Mouse (Mus musculus) hindbrain, embryonic 14.5 days (tissue): ENCODE data around the gene Ube2t. TPM values are rescaled to one million over a fixed set of nuclear protein-coding genes. Genes with fewer than 3 reads are reported as not detected.

ENCODE experiments used
- ATAC-seq: fragments of 200-750 bp; cut with Nextera tagmentation; 2 replicates; pipeline ENCODE4 v1.8.0; 2017; ENCODE audit warnings: moderate number of reproducible peaks, mild to moderate bottlenecking, moderate TSS enrichment, moderate library complexity; ENCODE audit not compliant: low FRiP score
- DNase-seq: peaks from one replicate; pipeline ENCODE4 v3.0.0-alpha.2; 2015; ENCODE audit warnings: low spot score
- H3K27ac ChIP-seq: fragments of 300-500 bp; sonication (generic); 2 replicates; pipeline ENCODE4 v1.5.1; 2014; ENCODE audit warnings: mild to moderate bottlenecking, moderate library complexity
- H3K27me3 ChIP-seq: fragments of 300-500 bp; sonication (generic); 2 replicates; pipeline ENCODE4 v1.6.1; 2014; ENCODE audit warnings: mild to moderate bottlenecking, low read length, mixed read lengths; ENCODE audit not compliant: control insufficient read depth, insufficient read depth
- H3K36me3 ChIP-seq: fragments of 300-500 bp; sonication (generic); replicated peaks from 2 replicates; pipeline ENCODE4 v1.6.1; 2014; ENCODE audit not compliant: control insufficient read depth, insufficient read depth
- H3K4me1 ChIP-seq: fragments of 300-500 bp; sonication (generic); replicated peaks from 2 replicates; pipeline ENCODE4 v1.6.1; 2014; ENCODE audit warnings: antibody characterized with exemption, low read length, mixed read lengths; ENCODE audit not compliant: control insufficient read depth, insufficient read depth
- H3K4me2 ChIP-seq: fragments of 300-500 bp; sonication (generic); replicated peaks from 2 replicates; pipeline ENCODE4 v1.6.1; 2014; ENCODE audit warnings: mild to moderate bottlenecking, moderate library complexity
- H3K4me3 ChIP-seq: fragments of 300-500 bp; sonication (generic); replicated peaks from 2 replicates; pipeline ENCODE4 v1.5.1; 2014; ENCODE audit warnings: mild to moderate bottlenecking, low read length
- H3K9ac ChIP-seq: fragments of 300-500 bp; sonication (generic); 2 replicates; pipeline ENCODE4 v1.6.1; 2014
- H3K9me3 ChIP-seq: fragments of 300-500 bp; sonication (generic); 2 replicates; pipeline ENCODE4 v1.6.1; 2016; ENCODE audit warnings: low read length; ENCODE audit not compliant: control insufficient read depth
- WGBS: fragments of 180-500 bp; shearing (Covaris S2); extraction: QIAGEN DNeasy Blood & Tissue Kit; methylation state at CpG from one replicate; pipeline ENCODE4 v1.1.7; 2014; 5-methylcytosine and 5-hydroxymethylcytosine counted together
- polyA plus RNA-seq: library from polyadenylated mRNA; unstranded; fragments of >200 nt; fragmentation: Nextera tagmentation; extraction: Ambion mirVana; gene quantifications from 2 replicates; pipeline ENCODE4 v1.2.1, GENCODE M21; 2014

Gene Ube2t
- polyA plus RNA-seq, 1 experiment from 2014 or later: 11.8 TPM

- Histone ChIP-seq H3K4me1 (no peaks in the 10 kb centered on the region; the same call in 1 of the 2 replicates), H3K36me3 (peaks cover 9% of the 10 kb centered on the region; the same call in 1 of the 2 replicates)
Measured at GRCm38 (mm10) chr1:134947590-134947989, 14.8 kb upstream of the Ube2t start.

GRCm38 (mm10) chr1:134949946-134950345, 12.4 kb upstream of the Ube2t start:
- H3K4me2 ChIP-seq: no peak overlapping the region
- H3K36me3 ChIP-seq: peaks cover 9% of the 10 kb centered on the region; the same call in 1 of the 2 replicates
- H3K27ac ChIP-seq: no peak overlapping the region
- H3K4me1 ChIP-seq: peaks cover 15% of the 10 kb centered on the region
- H3K9me3 ChIP-seq: no peaks in the 10 kb centered on the region
- 75% methylated on average over 3 of the region's 3 CpGs for WGBS
- DNase-seq (no peak), ATAC-seq (no peak)
- H3K9ac ChIP-seq: no peak overlapping the region
- no peak overlapping the region for H3K4me3 ChIP-seq
- no peaks in the 10 kb centered on the region for H3K27me3 ChIP-seq

More at GRCm38 (mm10) chr1:134947590-134947989, 14.8 kb upstream of the Ube2t start:
- WGBS: 79% methylated on average over 7 of the region's 7 CpGs
- no peak overlapping the region for H3K4me2 ChIP-seq
- no peak overlapping the region for H3K9ac ChIP-seq
- DNase-seq (no peak), ATAC-seq (no peak)
- no peaks in the 10 kb centered on the region for H3K9me3 ChIP-seq
- no peak overlapping the region for H3K27ac ChIP-seq
- no peak overlapping the region for H3K4me3 ChIP-seq
- no peaks in the 10 kb centered on the region for H3K27me3 ChIP-seq

GRCm38 (mm10) chr1:134955050-134955636, 7.2 kb upstream of the Ube2t start:
- peak overlapping the region; percentile 62 for H3K9ac ChIP-seq
- H3K4me2 ChIP-seq: peak overlapping the region; percentile 65
- H3K4me3 ChIP-seq: peak overlapping the region; percentile 55
- no peaks in the 10 kb centered on the region for H3K36me3 ChIP-seq
- no peaks in the 10 kb centered on the region for H3K9me3 ChIP-seq
- DNase-seq (no peak), ATAC-seq (no peak)
- H3K27ac ChIP-seq: peak overlapping the region; percentile 85
- peaks cover 18% of the 10 kb centered on the region for H3K4me1 ChIP-seq
- no peaks in the 10 kb centered on the region for H3K27me3 ChIP-seq
- 4% methylated on average over 16 of the region's 16 CpGs for WGBS

GRCm38 (mm10) chr1:134955637-134956176, 6.7 kb upstream of the Ube2t start, which contains the start of gene Ppp1r12b:
Gene Ppp1r12b, minus strand, starts transcription at chr1:134955942.
- DNase-seq (peak; percentile 96), ATAC-seq (peak; percentile 99)
- Histone ChIP-seq H3K4me1 (peaks cover 18% of the 10 kb centered on the region), H3K27ac (peak within 1 kb of the TSS; percentile 85), H3K9me3 (no peaks in the 10 kb centered on the region), H3K9ac (peak within 1 kb of the TSS; percentile 62), H3K4me3 (peak within 1 kb of the TSS; percentile 55), H3K27me3 (no peaks in the 10 kb centered on the region), H3K4me2 (peak within 1 kb of the TSS; percentile 65), H3K36me3 (no peaks in the 10 kb centered on the region)
- under 1% methylated on average over 39 of the region's 39 CpGs for WGBS

- WGBS: 65% methylated on average over 7 of the region's 7 CpGs
Measured at GRCm38 (mm10) chr1:134960634-134961033, 1.7 kb upstream of the Ube2t start.

GRCm38 (mm10) chr1:134962821-134963220, 456 bp downstream of the Ube2t start:
- Histone ChIP-seq H3K9ac (peak overlapping the region; percentile 39), H3K27ac (no peak overlapping the region), H3K4me1 (peaks cover 12% of the 10 kb centered on the region; the same call in 1 of the 2 replicates), H3K27me3 (no peaks in the 10 kb centered on the region), H3K9me3 (no peaks in the 10 kb centered on the region), H3K4me3 (peak overlapping the region; percentile 42), H3K36me3 (no peaks in the 10 kb centered on the region), H3K4me2 (peak overlapping the region; percentile 52)
- DNase-seq: peak; percentile 46
- ATAC-seq: peak; percentile 61
- 3% methylated on average over 11 of the region's 11 CpGs for WGBS

More at GRCm38 (mm10) chr1:134960634-134961033, 1.7 kb upstream of the Ube2t start:
- Histone ChIP-seq H3K27me3 (no peaks in the 10 kb centered on the region), H3K4me3 (no peak overlapping the region), H3K4me1 (peaks cover 12% of the 10 kb centered on the region; the same call in 1 of the 2 replicates), H3K9me3 (no peaks in the 10 kb centered on the region), H3K9ac (no peak overlapping the region), H3K27ac (no peak overlapping the region), H3K4me2 (no peak overlapping the region), H3K36me3 (no peaks in the 10 kb centered on the region)
- ATAC-seq (no peak), DNase-seq (no peak)

- DNase-seq (no peak), ATAC-seq (no peak)
- Histone ChIP-seq H3K9me3 (no peaks in the 10 kb centered on the region), H3K4me2 (no peak overlapping the region), H3K27me3 (no peaks in the 10 kb centered on the region), H3K9ac (no peak overlapping the region), H3K4me3 (no peak overlapping the region), H3K36me3 (0 out of 2 replicates have a peak, but pooled peaks cover 4% of the 10 kb centered on the region), H3K4me1 (peaks cover 12% of the 10 kb centered on the region; the same call in 1 of the 2 replicates), H3K27ac (no peak overlapping the region)
- 96% methylated on average over 2 of the region's 2 CpGs for WGBS
Measured at GRCm38 (mm10) chr1:134965430-134965829, 3.1 kb downstream of the Ube2t start.

- 79% methylated on average over 1 of the region's 1 CpGs for WGBS
- Histone ChIP-seq H3K4me1 (no peaks in the 10 kb centered on the region), H3K9me3 (no peaks in the 10 kb centered on the region), H3K36me3 (0 out of 2 replicates have a peak, but pooled peaks cover 4% of the 10 kb centered on the region), H3K27me3 (no peaks in the 10 kb centered on the region), H3K27ac (no peak overlapping the region), H3K4me2 (no peak overlapping the region), H3K9ac (no peak overlapping the region), H3K4me3 (no peak overlapping the region)
- no peak for ATAC-seq
- DNase-seq: peak; percentile 40
Measured at GRCm38 (mm10) chr1:134972920-134973319, 10.6 kb downstream of the Ube2t start.

GRCm38 (mm10) chr1:134987173-134987961, 25.0 kb downstream of the Ube2t start:
- H3K4me2 ChIP-seq: peak overlapping the region; percentile 86
- peak overlapping the region; percentile 36 for H3K4me3 ChIP-seq
- no peaks in the 10 kb centered on the region for H3K36me3 ChIP-seq
- peaks cover 8% of the 10 kb centered on the region; the same call in 1 of the 2 replicates for H3K27me3 ChIP-seq
- WGBS: 35% methylated on average over 48 of the region's 48 CpGs
- peak; percentile 83 for ATAC-seq
- 0 out of 2 replicates have a peak, but pooled peaks cover 6% of the 10 kb centered on the region for H3K4me1 ChIP-seq
- DNase-seq: peak; percentile 74
- no peaks in the 10 kb centered on the region for H3K9me3 ChIP-seq
- H3K27ac ChIP-seq: no peak overlapping the region
- H3K9ac ChIP-seq: peak overlapping the region; percentile 67
